Mouse (Mus musculus) right cerebral cortex, adult 18-20 months (tissue): ENCODE measurements at regions not wholly inside any gene's neighbourhood (a gene's known extent, or its start where the extent isn't known, plus 50 kb on each side); places are given as distances from the start of the nearest gene placed in this dataset.

Experiments used
- DNase-seq: peaks from one replicate; pipeline ENCODE4 v3.0.0; 2022; ENCODE audit warnings: mixed read lengths

DNA sequence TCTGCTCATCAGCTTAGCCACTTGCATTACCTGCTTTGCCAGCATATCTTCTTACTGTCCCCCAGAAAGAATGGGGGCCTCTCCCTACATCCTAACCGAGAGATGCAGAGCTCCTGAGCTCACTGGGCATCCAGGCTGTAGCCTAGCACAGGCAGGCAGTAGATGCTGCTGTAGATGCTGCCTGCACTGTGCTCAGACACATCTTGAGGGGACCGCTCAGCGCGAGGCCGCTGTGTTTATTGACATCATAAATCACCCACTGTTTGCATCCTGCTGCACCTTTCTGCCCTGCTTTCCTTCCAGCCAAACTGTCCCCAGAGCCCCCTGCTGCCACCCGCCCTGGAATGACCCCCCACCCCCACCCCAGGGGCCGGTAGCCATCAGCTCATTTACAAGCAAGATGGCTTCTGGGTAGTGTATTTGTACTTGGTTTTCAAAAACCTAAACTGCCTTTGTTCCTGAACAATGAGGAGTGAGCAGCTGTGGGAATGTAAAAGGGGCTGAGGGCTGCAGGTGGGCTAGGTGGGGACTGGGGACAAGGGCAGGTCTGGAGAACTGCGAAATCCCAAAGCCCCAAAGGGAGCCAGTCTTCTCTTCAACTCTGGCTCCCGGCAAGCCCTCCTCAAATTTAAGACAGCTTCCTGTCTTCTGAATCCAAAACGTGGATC lies 233.2 kb downstream of the Bcor start:
- DNase-seq = no peak

DNA sequence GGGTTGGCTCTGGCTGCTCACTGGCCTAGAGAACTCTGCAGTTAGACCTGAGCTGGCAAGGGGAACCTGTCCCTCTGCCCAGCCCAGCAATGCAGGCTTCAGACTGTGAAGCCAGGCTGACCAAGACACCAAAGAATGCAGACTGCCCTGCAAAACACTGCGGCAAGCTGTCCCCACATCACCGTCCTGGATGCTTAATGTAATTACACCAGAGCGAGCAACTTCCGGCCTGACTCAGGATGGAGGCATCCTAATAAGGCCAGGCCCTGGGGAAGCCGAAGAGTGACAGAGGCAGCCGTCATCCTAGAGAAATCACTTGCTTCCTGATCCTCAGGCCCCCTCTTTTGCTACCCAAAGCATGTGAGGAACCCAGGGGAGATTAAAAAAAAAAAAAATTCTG lies 230.7 kb downstream of the Bcor start:
- DNase-seq = no peak

DNA sequence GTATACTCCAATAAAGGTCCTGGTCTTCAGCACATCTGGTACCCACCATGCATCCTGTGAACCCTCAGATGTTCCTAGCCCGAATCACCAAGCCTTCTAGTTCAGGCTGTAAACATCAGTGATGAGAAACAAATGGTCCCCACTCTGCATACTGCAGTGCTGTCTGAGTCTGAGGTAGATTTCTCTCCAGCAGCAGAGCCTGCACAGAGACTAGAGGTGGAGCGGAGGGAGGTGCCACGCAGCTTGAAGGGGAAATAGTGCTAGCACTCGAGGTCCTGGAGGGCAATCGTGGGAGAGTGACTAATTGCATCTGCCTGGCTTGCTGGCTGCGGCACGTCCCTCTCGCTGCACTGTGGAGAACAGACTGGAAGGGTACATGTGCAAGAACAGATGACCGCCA lies 228.7 kb downstream of the Bcor start:
- DNase-seq = no peak

DNA sequence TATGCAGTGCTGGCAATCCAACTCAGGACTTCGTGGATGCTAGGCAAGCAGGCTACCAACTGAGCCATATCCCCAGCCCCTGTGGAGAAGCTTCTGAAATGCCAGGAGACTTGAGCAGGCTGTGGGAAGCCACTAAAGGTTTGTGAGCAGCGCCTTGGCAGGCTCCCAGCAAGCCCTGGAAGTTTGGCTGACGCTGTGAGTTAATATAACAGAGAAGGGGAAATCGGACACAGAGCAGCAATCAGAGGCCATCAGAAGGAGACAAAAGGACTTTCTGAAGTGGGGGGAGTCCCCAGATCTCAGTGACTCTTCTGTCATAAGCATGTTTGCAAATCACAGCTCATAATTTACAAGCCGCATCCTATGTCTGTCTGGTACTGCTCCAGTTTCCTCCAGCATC lies 224.8 kb downstream of the Bcor start:
- DNase-seq = peak; percentile 13

DNA sequence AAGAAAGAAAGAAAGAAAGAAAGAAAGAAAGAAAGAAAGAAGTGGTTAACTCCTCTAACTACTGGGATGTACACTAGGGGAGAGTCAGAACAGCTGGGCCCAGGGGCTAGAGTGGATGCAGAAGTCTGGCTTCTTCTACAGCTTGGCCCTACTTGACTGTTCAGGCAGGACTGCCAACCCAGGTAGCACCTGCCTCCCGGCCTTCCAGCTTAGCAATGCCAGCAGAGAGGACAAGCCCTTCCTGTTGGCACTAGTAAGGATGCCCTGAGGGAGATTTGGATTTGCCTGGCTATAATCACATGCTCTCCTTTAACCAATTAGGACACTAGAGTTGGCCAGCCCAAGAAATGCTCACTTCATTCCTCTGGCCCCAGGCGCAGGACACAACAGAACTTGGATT lies 219.9 kb downstream of the Bcor start:
- DNase-seq = no peak

DNA sequence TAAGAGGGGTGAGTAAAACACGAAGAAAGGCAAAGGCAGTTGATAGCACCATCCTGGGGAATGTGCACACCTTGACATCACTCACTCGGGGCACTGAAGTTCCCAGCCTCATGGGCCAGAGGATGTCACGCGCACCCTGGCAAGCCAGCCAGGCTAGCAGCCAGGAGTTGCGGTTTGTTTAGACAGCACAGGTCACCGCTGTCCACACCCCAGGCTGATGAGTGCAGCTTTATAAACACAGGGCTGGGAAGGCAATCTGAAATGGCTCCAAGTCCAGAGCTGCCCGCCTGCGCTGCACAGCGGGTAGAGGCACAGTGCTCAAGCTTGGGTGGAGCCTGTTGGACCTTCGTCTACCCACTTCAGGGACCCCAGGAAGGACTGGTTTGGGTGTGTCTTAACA lies 216.8 kb downstream of the Bcor start:
- DNase-seq = no peak

DNA sequence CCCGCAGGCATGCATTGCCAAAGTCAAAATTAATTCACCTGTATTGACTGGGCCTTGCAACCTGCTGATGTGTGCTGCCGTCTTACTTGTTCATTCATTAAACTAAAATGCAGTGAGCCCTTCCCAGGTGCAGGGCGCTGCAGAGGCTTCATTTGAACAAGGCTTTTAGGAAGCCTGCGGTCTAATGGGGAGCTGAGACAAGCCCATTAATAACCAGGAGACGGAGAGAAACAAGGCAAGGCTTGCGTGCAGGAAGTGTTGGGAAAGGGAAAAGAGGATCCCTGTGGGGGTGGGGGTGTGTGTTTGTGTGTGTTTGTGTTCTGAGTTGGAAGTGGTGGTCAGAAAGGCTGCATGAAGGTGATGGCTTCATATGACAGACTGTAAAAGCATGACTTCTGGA lies 215.6 kb downstream of the Bcor start:
- DNase-seq = no peak

DNA sequence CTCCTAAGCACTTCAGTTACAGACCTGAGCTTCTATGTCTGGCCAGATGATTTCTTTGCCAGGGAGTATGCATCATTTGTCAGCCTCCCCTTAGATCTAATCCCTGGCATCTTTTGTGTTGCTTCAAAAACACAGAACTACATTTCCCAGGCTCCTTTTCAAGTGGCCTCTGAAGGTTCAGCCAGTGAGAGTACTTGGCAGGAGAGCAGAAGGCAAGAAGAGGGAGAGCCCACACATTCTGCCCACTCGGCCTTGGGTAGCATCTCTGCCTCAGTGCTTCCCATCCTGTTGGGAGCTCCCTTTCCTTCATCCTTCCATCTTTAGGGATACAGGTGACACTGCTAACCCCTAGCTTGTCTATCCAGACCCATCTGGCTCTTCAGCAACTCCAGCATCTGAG lies 214.9 kb downstream of the Bcor start:
- DNase-seq = peak; percentile 15

DNA sequence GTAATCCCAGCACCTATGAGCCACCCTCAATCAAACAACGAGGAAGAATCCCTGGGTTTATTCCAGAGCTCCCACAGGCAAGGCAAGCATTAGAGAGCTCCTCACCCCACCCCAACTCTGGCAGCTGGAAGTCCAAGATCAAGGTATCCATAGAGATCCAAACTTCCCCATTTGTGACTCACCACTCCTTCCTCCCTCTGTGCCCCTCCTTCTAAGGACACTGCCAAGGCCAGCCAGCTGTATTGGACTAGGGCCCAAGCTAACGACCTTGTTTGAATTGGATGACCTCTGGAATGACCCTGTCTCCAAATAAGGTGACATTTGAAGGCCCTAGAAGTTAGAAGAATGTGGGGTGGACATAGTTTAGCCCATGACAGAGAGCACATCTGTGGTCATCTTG lies 208.0 kb downstream of the Bcor start:
- no peak for DNase-seq

DNA sequence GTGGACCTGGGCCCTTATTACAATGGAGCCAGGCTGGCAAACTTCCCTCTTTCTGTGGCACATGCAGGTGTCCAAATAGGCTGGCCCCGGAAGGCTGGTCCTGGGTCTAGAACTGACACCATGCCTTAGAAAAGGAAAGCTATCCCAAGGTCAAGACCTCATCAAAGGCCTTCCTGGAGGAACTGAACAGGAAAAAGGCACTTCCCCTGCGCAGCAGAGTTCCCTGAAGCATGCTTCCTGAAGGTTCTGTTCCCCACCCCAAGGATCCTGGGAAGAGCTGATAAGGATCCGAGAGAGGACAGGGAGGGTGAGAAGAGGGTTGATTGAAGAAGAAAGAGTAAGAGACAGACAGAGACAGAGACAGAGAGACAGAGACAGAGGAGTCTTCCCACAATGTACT lies 204.0 kb downstream of the Bcor start:
- no peak for DNase-seq

DNA sequence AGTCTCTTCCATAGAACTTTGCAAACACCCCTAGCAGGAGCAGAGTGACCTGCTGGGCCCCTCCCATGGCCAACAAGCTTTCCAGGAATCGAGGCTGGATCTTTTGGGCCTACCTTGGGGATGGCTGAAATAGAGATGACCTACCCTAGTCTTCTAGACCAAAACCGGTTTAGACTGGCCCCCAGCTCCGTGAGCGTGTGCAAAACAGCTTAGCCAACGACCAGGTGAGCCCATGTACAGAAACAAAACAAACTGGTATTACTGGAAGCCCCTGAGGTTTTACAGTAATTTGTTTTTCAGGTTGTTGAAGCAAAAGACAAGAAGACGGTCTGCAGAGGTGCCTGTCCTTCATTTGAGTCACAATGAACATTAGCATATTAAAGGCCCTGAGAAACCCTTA lies 203.1 kb downstream of the Bcor start:
- DNase-seq = no peak

DNA sequence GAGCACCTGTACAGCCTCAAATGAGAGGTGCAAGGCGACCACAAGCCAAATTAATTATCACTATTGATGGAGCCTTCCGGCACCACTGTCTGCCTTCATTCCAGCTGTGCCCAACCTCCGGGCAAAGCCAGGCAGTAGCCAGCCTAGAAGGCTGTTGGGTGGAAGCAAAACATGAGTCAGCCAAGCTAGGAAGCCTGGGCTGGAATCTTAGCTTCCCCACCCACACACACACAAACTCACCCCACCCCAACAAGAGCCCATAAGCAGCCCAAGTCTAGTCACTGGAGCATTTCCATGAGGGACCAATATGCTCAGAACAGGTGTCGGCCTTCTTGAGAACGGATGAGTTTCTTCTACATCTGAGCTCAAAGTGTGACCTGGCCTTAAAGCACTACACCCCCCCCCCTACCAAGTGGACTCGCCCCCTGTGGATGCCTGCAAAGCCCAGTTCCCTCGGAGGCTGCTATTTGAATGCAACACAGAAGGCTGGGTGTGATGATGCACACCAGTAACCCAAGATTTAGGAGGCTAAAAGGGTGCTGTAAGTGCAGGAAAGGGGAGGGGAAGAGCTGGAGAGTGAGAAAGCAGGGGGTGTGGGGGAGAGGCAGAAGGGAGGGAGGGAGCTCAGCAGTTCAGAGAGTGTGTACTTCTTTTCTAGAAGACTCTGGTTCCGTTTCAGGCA lies 200.1 kb downstream of the Bcor start:
- peak; percentile 38 for DNase-seq

DNA sequence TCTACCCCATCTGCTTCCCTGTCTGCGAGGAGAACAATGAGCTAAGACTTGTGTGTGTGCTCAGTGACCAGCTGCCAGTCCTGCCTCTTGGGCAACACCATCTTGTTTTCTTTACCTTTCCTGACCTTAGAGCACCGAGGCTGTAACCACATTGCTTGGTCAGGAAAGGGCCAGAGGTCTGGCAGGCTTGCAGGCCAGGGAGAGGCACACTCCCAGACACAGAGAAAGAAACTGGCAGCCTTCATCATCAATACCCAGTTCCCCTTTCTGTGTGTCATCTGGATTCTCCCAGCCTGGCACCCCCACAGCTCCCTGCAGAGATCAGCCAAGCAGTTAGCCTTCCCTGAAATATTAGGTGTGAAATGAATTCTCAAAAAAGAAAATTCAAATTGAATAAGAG lies 198.8 kb downstream of the Bcor start:
- DNase-seq = no peak

DNA sequence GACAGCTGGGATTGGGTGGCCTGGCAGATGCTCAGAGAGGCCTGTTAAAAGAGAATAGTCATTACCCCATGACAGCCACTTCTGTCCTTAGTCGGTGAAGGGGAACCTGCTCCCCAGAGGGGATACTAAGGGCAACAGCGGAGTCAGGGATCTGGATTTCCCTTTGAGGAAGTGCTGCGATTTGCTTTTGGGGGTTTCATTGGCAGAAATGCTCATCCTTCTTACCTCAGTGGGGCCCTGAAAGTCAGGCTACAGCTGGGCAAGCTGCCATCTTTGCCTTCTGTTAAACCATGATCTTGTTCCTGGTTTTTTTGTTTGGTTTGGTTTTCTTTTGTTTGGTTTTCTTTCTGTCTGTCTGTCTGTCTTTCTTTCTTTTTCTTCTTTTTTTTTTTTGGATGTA lies 195.7 kb downstream of the Bcor start:
- DNase-seq = no peak

DNA sequence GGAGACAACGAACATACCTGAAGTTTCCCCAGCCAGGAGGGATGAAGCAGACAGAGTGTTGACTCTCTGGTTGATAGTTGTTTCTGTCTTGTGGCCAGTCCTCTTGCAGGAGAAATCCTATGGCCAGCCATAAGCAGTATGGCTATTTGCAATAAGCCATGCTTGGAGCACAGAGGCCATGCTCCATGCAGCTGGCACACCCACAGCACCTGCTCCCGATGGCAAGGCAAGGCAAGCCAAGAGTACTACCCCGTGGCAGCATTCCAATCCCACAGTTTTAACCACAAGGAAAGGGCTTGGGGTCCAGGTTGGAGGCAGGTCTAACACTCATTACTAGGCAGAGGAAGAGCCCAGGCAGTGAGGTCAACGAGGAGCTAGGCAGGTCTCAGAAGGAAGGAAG lies 181.5 kb downstream of the Bcor start:
- DNase-seq = no peak

DNA sequence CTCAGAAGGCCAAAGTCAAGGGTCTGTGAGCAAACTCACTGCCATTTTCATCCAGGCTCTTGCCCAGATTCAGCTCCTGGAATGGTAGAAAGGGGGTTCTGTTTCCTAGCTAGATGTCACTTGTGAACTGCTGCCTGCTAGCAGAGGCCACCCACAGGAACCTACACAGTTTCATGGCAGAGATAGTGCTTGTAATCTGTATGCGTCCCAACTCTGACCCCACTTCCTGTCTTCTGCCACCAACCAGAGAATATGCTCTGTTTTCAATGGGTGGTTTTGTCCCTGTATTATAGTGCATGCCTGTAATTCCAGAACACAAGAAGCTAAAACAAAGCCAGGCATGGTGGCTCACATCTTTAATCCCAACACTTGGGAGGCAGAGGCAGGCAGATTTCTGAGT lies 176.9 kb downstream of the Bcor start:
- DNase-seq = no peak
